Comparison of ENCODE assay signal across 8 mouse cellular contexts in genomic region chr5:143328690-143329495, GRCm38 (mm10). TPM values are rescaled to one million over a fixed set of nuclear protein-coding genes. Genes with fewer than 3 reads are reported as not detected.
DNase-seq lines count a peak whose midpoint lies in the region; ATAC-seq and TF ChIP-seq lines count a peak whose summit lies in the region.

Gene Zdhhc4, minus strand, starts transcription at chr5:143329256.

- peak within 1 kb of the TSS; percentile 69 for H3K4me3 ChIP-seq in heart, embryonic 12.5 days
- H3K4me3 ChIP-seq in kidney, postnatal 0 days (replicated peaks; ENCODE audit: low read depth, low read length), result peak within 1 kb of the TSS; percentile 87
- peak within 1 kb of the TSS; percentile 75 for H3K4me3 ChIP-seq in liver, embryonic 11.5 days (ENCODE audit: low read depth, low read length)
- H3K4me3 ChIP-seq in stomach, embryonic 14.5 days (ENCODE audit: low read depth, low read length), result peak within 1 kb of the TSS; percentile 57

- H3K27ac ChIP-seq in heart, embryonic 12.5 days (ENCODE audit: poor library complexity, severe bottlenecking), result peak within 1 kb of the TSS; percentile 14
- H3K27ac ChIP-seq in kidney, postnatal 0 days, result peak within 1 kb of the TSS; percentile 72; the same call in 1 of the 2 replicates
- H3K27ac ChIP-seq in liver, embryonic 11.5 days (ENCODE audit: low read depth, low read length), result 0 out of 2 replicates have a peak within 1 kb of the TSS, but pooled peaks have one; percentile 36
- H3K27ac ChIP-seq in stomach, embryonic 14.5 days (ENCODE audit: low read length), result no peak within 1 kb of the TSS

- no peak for TF ChIP-seq CTCF in kidney, postnatal 0 days (IDR thresholded peaks at IDR 0.05; ENCODE audit: low read depth)

- peak; percentile 92 for DNase-seq in CD4-positive helper T cell, adult 2 months (ENCODE audit: low read depth, low spot score)
- DNase-seq in brain, embryonic 18.5 days (ENCODE audit: low read depth, low spot score), result peak; percentile 84
- peak; percentile 91 for DNase-seq in kidney, postnatal 0 days (ENCODE audit: low spot score)
- DNase-seq in liver, embryonic 11.5 days (ENCODE audit: low spot score), result peak; percentile 89
- DNase-seq in naive thymus-derived CD4-positive, alpha-beta T cell, adult 2 months (ENCODE audit: low read depth), result peak; percentile 91

- H3K36me3 ChIP-seq in heart, embryonic 12.5 days, result peaks cover 27% of the 10 kb centered on the region
- H3K36me3 ChIP-seq in kidney, postnatal 0 days (ENCODE audit: insufficient read depth, low read length), result peaks cover 21% of the 10 kb centered on the region
- peaks cover 11% of the 10 kb centered on the region for H3K36me3 ChIP-seq in liver, embryonic 11.5 days (ENCODE audit: control insufficient read depth, insufficient read depth, low read length)
- H3K36me3 ChIP-seq in stomach, embryonic 14.5 days (ENCODE audit: control insufficient read depth, insufficient read depth, low read length), result peaks cover 22% of the 10 kb centered on the region

- peaks cover 19% of the 10 kb centered on the region for H3K4me1 ChIP-seq in heart, embryonic 12.5 days (replicated peaks)
- peaks cover 9% of the 10 kb centered on the region for H3K4me1 ChIP-seq in kidney, postnatal 0 days (replicated peaks; ENCODE audit: insufficient read depth, low read length)
- peaks cover 14% of the 10 kb centered on the region for H3K4me1 ChIP-seq in liver, embryonic 11.5 days (replicated peaks; ENCODE audit: control insufficient read depth, insufficient read depth, low read length)
- peaks cover 12% of the 10 kb centered on the region for H3K4me1 ChIP-seq in stomach, embryonic 14.5 days (ENCODE audit: control insufficient read depth, insufficient read depth, low read length)

- H3K9ac ChIP-seq in heart, embryonic 12.5 days, result peak within 1 kb of the TSS; percentile 85
- peak within 1 kb of the TSS; percentile 77 for H3K9ac ChIP-seq in kidney, postnatal 0 days (ENCODE audit: low read depth, low read length)
- peak within 1 kb of the TSS; percentile 75 for H3K9ac ChIP-seq in liver, embryonic 11.5 days (ENCODE audit: low read depth, low read length)
- H3K9ac ChIP-seq in stomach, embryonic 14.5 days (replicated peaks; ENCODE audit: low read depth, low read length), result peak within 1 kb of the TSS; percentile 54

- peak; percentile 85 for ATAC-seq in erythroid progenitor cell, adult 5-6 weeks (replicated peaks; ENCODE audit: low FRiP score, poor library complexity, severe bottlenecking)
- peak; percentile 64 for ATAC-seq in heart, embryonic 12.5 days (ENCODE audit: insufficient number of reproducible peaks, low FRiP score)
- peak; percentile 77; the same call in 1 of the 2 replicates for ATAC-seq in kidney, postnatal 0 days (replicated peaks; ENCODE audit: low FRiP score, low read depth)
- ATAC-seq in liver, embryonic 11.5 days (replicated peaks; ENCODE audit: low FRiP score), result peak; percentile 73
- ATAC-seq in stomach, embryonic 14.5 days (ENCODE audit: insufficient number of reproducible peaks, insufficient read depth, low FRiP score, low read depth), result peak; percentile 70; the same call in 1 of the 2 replicates

- H3K9me3 ChIP-seq in heart, embryonic 12.5 days (replicated peaks), result no peaks in the 10 kb centered on the region
- no peaks in the 10 kb centered on the region for H3K9me3 ChIP-seq in kidney, postnatal 0 days (replicated peaks; ENCODE audit: low read length)
- no peaks in the 10 kb centered on the region for H3K9me3 ChIP-seq in liver, embryonic 11.5 days (ENCODE audit: control insufficient read depth, low read length)
- H3K9me3 ChIP-seq in stomach, embryonic 14.5 days (ENCODE audit: control insufficient read depth, low read depth, low read length), result no peaks in the 10 kb centered on the region

- WGBS in heart, embryonic 12.5 days, result under 1% methylated on average over 57 of the region's 57 CpGs
- under 1% methylated on average over 56 of the region's 57 CpGs for WGBS in kidney, postnatal 0 days
- WGBS in liver, embryonic 11.5 days, result under 1% methylated on average over 57 of the region's 57 CpGs
- WGBS in stomach, embryonic 14.5 days, result under 1% methylated on average over 57 of the region's 57 CpGs

- H3K27me3 ChIP-seq in heart, embryonic 12.5 days (replicated peaks), result no peaks in the 10 kb centered on the region
- no peaks in the 10 kb centered on the region for H3K27me3 ChIP-seq in kidney, postnatal 0 days (ENCODE audit: insufficient read depth, low read length)
- H3K27me3 ChIP-seq in liver, embryonic 11.5 days (replicated peaks; ENCODE audit: control insufficient read depth, insufficient read depth, low read length), result no peaks in the 10 kb centered on the region
- H3K27me3 ChIP-seq in stomach, embryonic 14.5 days (ENCODE audit: control insufficient read depth, insufficient read depth, low read length), result no peaks in the 10 kb centered on the region

- H3K4me2 ChIP-seq in heart, embryonic 12.5 days, result peak within 1 kb of the TSS; percentile 95
- H3K4me2 ChIP-seq in kidney, postnatal 0 days (ENCODE audit: low read length), result peak within 1 kb of the TSS; percentile 94
- peak within 1 kb of the TSS; percentile 89 for H3K4me2 ChIP-seq in liver, embryonic 11.5 days
- H3K4me2 ChIP-seq in stomach, embryonic 14.5 days (replicated peaks; ENCODE audit: low read depth, low read length), result peak within 1 kb of the TSS; percentile 92

RNA-seq across cellular contexts. Expression of gene Zdhhc4, which starts in this region (rescaled TPM):
- total RNA-seq in erythroid progenitor cell, adult 5-6 weeks (2015; ENCODE audit: low replicate concordance), result 16.6 and 43.6 TPM in 2 replicates
- total RNA-seq in erythroid progenitor cell, adult 5-6 weeks (2017; ENCODE audit: low replicate concordance), result 11.6 and 29.8 TPM in 2 replicates
- 51.9 and 56.5 TPM in 2 replicates for polyA plus RNA-seq in heart, embryonic 12.5 days (2016; fragmentation: Nextera tagmentation; extraction: Ambion mirVana)
- polyA plus RNA-seq in kidney, postnatal 0 days (2015; fragmentation: Nextera tagmentation; extraction: Ambion mirVana), result 87.6 and 91.2 TPM in 2 replicates
- polyA plus RNA-seq in liver, embryonic 11.5 days (2014; fragmentation: Nextera tagmentation; extraction: Ambion mirVana), result 58.8 and 63.3 TPM in 2 replicates
- 76.2 and 83.4 TPM in 2 replicates for polyA plus RNA-seq in stomach, embryonic 14.5 days (2014; fragmentation: Nextera tagmentation; extraction: Ambion mirVana)
